Mouse (Mus musculus) layer of hippocampus, postnatal 14 days (tissue): ENCODE data around the gene Myo15b. TPM values are rescaled to one million over a fixed set of nuclear protein-coding genes. Genes with fewer than 3 reads are reported as not detected.
"Not testable (repeated sequence)": the region's sequence is repeated elsewhere in the genome, so short reads cannot be mapped to it uniquely, and the experiment has no call there.

Experiments used
- DNase-seq, 2 experiments: peaks; one replicate each; pipeline ENCODE4 v3.0.0; 2021 to 2022; ENCODE audit warnings: low spot score in 2 of 2, mixed read lengths in 1 of 2
- total RNA-seq, 2 experiments: library from RNA; stranded (reverse); gene quantifications; 2 replicates each; pipeline ENCODE4 v1.2.3; 2021

Myo15b gene
- total RNA-seq, 2 experiments from 2014 or later, result 0.35 to 0.36 TPM

DNA sequence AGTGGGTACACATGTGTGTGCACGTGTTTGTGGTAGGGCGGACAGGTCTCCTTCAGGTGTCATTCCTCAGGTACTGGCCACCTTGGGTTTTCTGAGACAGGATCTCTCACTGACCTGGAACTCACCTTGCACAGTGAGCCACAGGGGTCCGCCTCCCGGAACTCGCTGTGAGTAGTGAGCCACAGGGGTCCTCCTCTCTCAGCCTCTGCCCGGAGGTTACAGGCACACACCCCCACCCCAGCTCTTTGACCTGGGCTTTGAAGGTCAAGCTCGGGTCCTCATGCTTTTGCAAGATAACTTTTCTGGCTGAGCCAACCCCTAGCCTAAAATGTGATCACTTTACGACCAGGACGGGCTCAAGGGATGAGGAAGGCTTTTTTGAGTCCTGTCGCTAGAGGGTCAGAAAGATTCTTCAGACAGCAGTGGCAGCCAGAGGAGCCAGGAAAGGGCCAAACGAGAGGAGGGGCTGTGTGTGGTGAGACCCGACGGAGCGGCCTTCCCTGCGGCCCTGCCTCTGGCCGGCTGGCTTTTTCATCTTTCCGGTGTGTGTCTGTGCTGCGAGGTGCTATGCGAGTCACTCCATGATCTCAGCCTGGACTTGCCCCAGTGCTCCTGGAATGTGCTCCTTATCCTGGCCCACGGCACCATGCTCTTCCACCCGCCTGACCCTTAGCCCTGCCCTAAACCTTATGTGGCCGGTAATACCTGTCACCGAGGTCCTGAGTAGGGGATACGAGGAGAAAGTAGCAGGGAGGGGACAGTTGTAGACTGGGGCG lies 27.5 kb upstream of the Myo15b start:
- no peak for DNase-seq

DNA sequence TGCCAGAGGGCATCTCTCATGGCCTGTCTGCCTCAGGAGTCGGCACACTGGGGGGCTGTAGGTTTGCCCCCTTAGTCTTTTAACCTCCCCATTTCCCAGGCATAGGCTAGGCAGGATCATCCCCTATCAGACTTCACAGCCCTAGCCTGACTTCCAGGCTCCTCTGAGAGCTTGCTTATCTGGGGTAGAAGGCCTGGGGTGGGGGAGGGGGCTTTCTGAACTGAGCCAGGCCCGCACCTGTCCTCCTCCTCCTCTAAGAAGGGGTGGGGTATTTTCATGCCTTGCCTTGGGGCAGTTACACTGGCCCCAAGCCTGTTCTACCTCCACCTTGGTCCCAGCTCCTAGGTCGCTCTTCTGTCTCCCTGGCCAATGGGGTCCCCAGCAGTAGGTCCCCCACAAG lies 26.7 kb upstream of the Myo15b start:
- DNase-seq, result no peak

DNA sequence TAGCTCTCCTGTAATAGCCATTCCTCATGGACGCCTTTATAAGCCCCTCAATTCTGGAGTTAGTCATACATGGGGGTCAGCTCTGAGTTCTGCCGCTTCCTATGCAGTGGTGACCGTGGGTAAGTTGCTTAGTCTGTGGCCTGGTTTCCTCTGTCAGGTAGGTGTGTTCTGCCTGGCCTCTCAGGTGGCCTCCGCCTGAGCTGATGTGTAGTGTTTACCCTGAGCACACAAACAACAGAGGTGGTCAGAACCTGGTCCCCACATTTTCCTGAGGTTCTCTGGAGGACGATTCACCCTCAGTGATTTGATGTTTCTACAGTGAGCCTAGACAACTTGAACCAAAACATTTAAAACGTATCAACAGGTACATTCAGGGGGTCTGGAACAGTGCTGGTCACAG lies 26.1 kb upstream of the Myo15b start:
- no peak for DNase-seq

GRCm38 (mm10) chr11:115832523-115832922 lies 25.7 kb upstream of the Myo15b start:
- no peak for DNase-seq

- no peak for DNase-seq
Observed at GRCm38 (mm10) chr11:115833021-115833513, 25.1 kb upstream of the Myo15b start.

DNA sequence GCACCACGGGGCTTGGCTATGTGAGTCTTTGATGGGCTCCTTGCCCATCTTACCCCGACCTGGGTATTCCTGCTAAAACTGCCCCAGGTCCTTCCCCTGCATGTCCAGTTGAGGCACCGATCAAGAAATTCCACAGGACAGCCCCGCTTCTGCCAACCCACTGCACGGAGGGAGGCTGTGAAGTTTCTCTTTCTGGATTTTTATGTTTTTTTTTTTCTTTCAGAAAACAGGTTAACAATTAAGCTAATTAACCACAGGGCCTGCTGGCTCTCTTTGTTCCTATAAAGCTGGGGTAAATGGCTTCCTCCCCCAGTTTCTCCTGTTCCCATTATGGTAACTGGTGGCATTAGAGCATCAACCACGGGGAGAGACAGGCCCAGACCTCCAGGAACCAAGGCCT lies 24.2 kb upstream of the Myo15b start:
- no peak for DNase-seq

DNA sequence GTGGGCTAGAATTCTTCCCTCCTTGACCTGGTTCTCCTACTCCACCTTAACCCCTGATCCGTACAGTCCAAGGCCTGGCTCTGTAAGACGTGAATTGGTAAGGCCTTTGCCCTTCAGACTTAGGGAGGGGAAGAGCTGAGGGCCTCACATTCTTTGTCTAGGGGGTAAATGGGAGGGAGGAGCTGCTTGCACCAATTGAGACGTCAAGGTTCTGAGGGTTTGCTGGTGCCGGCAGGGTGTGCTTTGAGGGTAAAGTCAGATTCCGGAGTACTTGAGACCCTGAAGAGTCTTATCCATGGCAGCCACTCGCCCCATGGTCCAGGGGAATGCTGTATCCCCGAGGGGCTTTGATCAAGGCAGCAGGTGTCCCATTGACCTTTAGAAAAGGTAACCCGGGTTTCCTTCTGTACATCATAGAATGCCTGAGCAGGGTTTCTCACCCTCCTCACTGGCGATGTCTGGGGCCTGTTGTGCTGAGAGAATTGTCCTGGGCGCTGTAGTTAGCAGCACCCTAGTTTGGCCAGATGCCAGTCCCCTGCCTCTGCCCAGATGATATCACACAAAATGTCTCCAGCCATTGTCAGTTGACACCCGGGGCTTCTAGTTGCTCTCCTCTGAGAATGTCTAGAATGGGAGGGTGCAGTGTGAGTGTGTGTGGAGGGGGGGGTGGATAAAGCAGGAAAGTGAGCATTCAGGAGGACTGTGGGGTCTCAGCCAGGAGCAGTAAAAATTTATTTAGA lies 21.4 kb upstream of the Myo15b start:
- DNase-seq, result no peak

- DNase-seq, result no peak
Observed at GRCm38 (mm10) chr11:115837606-115838345, 20.4 kb upstream of the Myo15b start.

GRCm38 (mm10) chr11:115838895-115839311 lies 19.3 kb upstream of the Myo15b start:
- DNase-seq, result no peak

DNA sequence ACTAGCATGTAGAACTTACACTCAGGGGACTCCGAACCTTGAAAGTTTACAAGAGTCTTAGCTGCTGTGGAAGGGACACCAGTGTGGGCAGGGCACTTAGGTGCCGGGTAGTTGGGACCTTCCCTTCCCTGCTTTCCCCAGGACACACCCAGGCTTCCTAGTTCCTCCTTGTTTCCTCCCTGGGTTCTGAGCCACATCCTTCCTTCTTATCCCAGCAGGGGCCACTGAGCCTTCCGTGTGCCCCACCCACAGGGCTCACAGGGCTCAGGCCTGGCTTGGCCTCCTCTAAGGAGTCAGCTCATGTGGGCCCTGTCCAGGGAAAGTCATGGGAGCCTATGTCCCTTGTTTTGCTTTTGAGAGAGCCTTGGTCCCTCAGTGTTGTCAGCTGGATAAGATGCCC lies 18.5 kb upstream of the Myo15b start:
- DNase-seq, result no peak

GRCm38 (mm10) chr11:115841044-115841443 lies 17.2 kb upstream of the Myo15b start:
- DNase-seq, result no peak

DNA sequence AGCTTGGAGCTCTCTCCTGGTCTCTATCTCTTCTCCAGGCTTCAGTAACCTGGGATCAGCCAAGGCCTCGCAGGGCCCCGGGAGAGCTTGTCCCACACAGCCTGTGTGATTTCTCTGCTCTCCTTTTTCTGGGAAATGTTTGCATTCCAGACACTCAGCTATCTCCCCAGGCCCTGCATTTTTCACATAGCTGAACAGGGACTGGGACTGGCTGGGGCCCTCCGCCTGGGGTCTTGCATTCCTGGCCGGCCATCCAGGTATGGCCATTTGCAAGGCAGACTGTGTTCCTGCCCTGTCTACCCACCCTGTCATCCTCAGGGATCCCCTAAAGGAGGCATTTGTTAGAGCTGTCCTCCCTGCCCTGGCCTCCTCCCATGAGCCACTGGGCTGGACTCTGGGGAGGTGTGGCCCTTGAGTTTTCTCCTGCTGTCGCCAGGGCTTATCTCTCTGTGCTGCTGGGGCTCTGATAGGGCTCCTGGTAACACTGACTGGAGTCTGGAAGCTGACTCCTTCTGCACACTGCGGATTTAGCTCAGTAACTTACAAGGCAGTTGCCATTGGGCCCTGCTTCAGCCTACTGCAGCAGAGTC lies 16.1 kb upstream of the Myo15b start:
- no peak for DNase-seq

GRCm38 (mm10) chr11:115843141-115843890 lies 14.9 kb upstream of the Myo15b start:
- DNase-seq, result no peak

DNA sequence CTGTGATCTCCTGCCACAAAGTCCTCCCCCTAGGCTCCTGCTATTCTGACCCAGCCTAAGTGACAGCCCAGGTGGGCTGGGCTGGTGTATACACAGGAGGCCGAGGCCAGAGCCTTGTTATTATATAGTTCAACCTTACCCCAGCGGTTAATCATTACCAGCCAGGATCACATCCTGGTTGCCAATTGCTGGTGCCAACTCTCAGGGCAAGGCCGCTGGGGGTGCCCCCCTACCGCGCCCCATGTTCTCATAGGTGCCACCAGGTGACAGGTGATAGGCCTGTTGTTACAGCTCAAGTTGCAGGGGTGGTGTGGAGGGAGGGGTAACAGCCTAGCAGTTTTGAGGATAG lies 14.3 kb upstream of the Myo15b start:
- DNase-seq, result no peak

DNA sequence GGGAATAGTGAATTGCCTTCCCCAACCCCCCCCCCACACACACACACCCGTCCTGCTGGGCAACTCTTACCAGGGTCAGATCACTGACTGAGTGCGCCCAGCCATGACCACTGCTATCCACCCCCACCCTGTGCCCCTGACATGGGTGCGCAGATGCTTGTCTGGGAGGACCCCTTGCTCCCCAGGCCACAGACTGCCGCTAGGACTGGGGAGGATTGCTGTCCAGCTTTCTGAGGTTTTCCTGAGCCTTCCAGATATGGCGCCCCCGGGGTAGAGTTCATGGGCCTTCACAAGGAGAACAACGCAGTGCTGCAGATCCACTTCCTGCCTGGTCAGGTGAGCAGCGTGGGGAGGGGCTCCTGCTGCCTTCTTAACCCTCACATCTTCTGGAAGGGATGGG lies 14.0 kb upstream of the Myo15b start:
- no peak for DNase-seq

- no peak for DNase-seq
Observed at GRCm38 (mm10) chr11:115845819-115846218, 12.4 kb upstream of the Myo15b start.

GRCm38 (mm10) chr11:115854674-115855073 lies 3.5 kb upstream of the Myo15b start:
- no peak for DNase-seq

DNA sequence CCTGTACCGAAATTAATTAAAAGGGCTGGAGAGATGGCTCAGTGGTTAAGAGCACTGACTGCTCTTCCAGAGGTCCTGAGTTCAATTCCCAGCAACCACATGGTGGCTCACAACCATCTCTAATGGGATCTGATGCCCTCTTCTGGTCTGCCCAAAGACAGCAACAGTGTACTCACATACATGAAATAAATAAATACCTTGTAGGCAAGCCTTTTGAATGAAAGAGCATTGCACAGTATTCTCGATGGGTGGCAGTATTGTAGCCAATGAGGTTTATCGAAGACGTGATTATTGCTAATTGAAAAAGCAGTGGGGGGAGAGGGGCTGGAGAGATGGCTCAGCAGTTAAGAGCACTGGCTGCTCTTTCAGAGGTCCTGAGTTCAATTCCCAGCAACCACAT lies 1.1 kb upstream of the Myo15b start:
- not testable (repeated sequence) for DNase-seq

DNA sequence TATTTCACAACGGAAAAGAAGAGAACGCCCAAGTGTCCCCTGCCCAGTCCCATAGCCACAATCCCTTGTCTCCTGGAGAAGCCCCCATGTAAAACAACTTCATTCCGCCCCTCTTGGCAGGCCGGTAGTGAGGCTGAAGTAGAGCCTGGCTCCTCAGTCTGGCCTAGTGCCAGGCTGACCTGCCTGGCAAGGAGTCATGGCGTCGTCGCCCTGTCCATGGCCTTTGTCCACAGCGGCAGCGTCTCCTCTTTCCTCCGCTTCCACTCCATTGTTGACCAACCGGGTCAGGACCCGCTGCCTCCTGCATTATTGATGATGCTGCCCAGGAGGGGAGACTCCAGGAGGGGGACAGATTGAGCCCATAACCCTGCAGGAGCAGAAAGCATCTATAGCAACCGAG lies 270 bp upstream of the Myo15b start:
- DNase-seq, result no peak

GRCm38 (mm10) chr11:115859143-115859945 lies 1.1 kb downstream of the Myo15b start:
- DNase-seq, result peak; percentile 75 to 78
